Mouse (Mus musculus) A20 (cell line): Measurements from ENCODE around the gene Cox10.

ENCODE experiments used
- DNase-seq: peaks from one replicate; pipeline ENCODE4 v3.0.0-alpha.2; 2011; ENCODE audit warnings: low read depth, low spot score

Gene Cox10

GRCm38 (mm10) chr11:64000200-64000794 is 79.0 kb downstream of the Cox10 start:
- DNase-seq: no peak

GRCm38 (mm10) chr11:63999431-63999830 is 79.8 kb downstream of the Cox10 start:
- DNase-seq: no peak

GRCm38 (mm10) chr11:63991958-63992357 is 87.3 kb downstream of the Cox10 start:
- no peak for DNase-seq

GRCm38 (mm10) chr11:63990759-63991158 is 88.5 kb downstream of the Cox10 start:
- DNase-seq: no peak

- no peak for DNase-seq
Measured at GRCm38 (mm10) chr11:63990311-63990710, 89.0 kb downstream of the Cox10 start.

- DNase-seq: no peak
Measured at GRCm38 (mm10) chr11:63988991-63989860, 90.0 kb downstream of the Cox10 start.

- DNase-seq: no peak
Measured at GRCm38 (mm10) chr11:63988031-63988665, 91.1 kb downstream of the Cox10 start.

GRCm38 (mm10) chr11:63986710-63987109 is 92.6 kb downstream of the Cox10 start:
- DNase-seq: no peak

- no peak for DNase-seq
Measured at GRCm38 (mm10) chr11:63985481-63985880, 93.8 kb downstream of the Cox10 start.

- no peak for DNase-seq
Measured at GRCm38 (mm10) chr11:63984622-63985168, 94.6 kb downstream of the Cox10 start.

GRCm38 (mm10) chr11:63977741-63978140 is 101.5 kb downstream of the Cox10 start:
- DNase-seq: no peak

- no peak for DNase-seq
Measured at GRCm38 (mm10) chr11:63976775-63977174, 102.5 kb downstream of the Cox10 start.

- DNase-seq: no peak
Measured at GRCm38 (mm10) chr11:63975260-63975899, 103.9 kb downstream of the Cox10 start.

GRCm38 (mm10) chr11:63973973-63974372 is 105.3 kb downstream of the Cox10 start:
- no peak for DNase-seq

GRCm38 (mm10) chr11:63971462-63971861 is 107.8 kb downstream of the Cox10 start:
- no peak for DNase-seq

GRCm38 (mm10) chr11:63970818-63971217 is 108.5 kb downstream of the Cox10 start:
- no peak for DNase-seq

- DNase-seq: no peak
Measured at GRCm38 (mm10) chr11:63969205-63969910, 109.9 kb downstream of the Cox10 start.

- DNase-seq: no peak
Measured at GRCm38 (mm10) chr11:63968388-63969035, 110.8 kb downstream of the Cox10 start.

- no peak for DNase-seq
Measured at GRCm38 (mm10) chr11:63967641-63968387, 111.5 kb downstream of the Cox10 start.

- no peak for DNase-seq
Measured at GRCm38 (mm10) chr11:63965437-63965836, 113.8 kb downstream of the Cox10 start.
